Mouse (Mus musculus) heart, embryonic 11.5 days (tissue): ENCODE data around the gene Aldh8a1. TPM values are rescaled to one million over a fixed set of nuclear protein-coding genes. Genes with fewer than 3 reads are reported as not detected.

ENCODE experiments used
- ATAC-seq: fragments of 200-750 bp; cut with Nextera tagmentation; replicated peaks from 2 replicates; pipeline ENCODE4 v1.8.0; 2017; ENCODE audit warnings: moderate library complexity; ENCODE audit not compliant: insufficient number of reproducible peaks, low FRiP score, low TSS enrichment
- H3K27ac ChIP-seq: fragments of 300-500 bp; sonication (generic); 2 replicates; pipeline ENCODE4 v1.5.1; 2014; ENCODE audit warnings: mild to moderate bottlenecking, low read depth, low read length
- H3K27me3 ChIP-seq: fragments of 300-500 bp; sonication (generic); 2 replicates; pipeline ENCODE4 v1.6.1; 2014; ENCODE audit warnings: mild to moderate bottlenecking, low read length, mixed read lengths; ENCODE audit not compliant: control insufficient read depth, insufficient read depth
- H3K36me3 ChIP-seq: fragments of 300-500 bp; sonication (generic); 2 replicates; pipeline ENCODE4 v1.6.1; 2014; ENCODE audit warnings: mild to moderate bottlenecking, low read length, moderate library complexity, mixed read lengths; ENCODE audit not compliant: control insufficient read depth, insufficient read depth
- H3K4me1 ChIP-seq: fragments of 300-500 bp; sonication (generic); 2 replicates; pipeline ENCODE4 v1.6.1; 2014; ENCODE audit warnings: low read length; ENCODE audit not compliant: control insufficient read depth, insufficient read depth
- H3K4me2 ChIP-seq: fragments of 300-500 bp; sonication (generic); 2 replicates; pipeline ENCODE4 v1.6.1; 2014; ENCODE audit warnings: mild to moderate bottlenecking, moderate library complexity
- H3K4me3 ChIP-seq: fragments of 300-500 bp; sonication (generic); 2 replicates; pipeline ENCODE4 v1.5.1; 2014; ENCODE audit warnings: low read depth, low read length
- H3K9ac ChIP-seq: fragments of 300-500 bp; sonication (generic); 2 replicates; pipeline ENCODE4 v1.6.1; 2014; ENCODE audit warnings: mild to moderate bottlenecking, low read depth, low read length, moderate library complexity
- H3K9me3 ChIP-seq: fragments of 300-500 bp; sonication (generic); replicated peaks from 2 replicates; pipeline ENCODE4 v1.6.1; 2016; ENCODE audit warnings: low read length; ENCODE audit not compliant: control insufficient read depth
- WGBS: fragments of 180-500 bp; shearing (Covaris S2); extraction: QIAGEN DNeasy Blood & Tissue Kit; methylation state at CpG from one replicate; pipeline ENCODE4 v1.1.7; 2014; ENCODE audit not compliant: insufficient replicate concordance; 5-methylcytosine and 5-hydroxymethylcytosine counted together
- polyA plus RNA-seq: library from polyadenylated mRNA; unstranded; fragments of >200 nt; fragmentation: Nextera tagmentation; extraction: Ambion mirVana; gene quantifications from 2 replicates; pipeline ENCODE4 v1.2.1, GENCODE M21; 2014

Gene Aldh8a1
- polyA plus RNA-seq, 1 experiment from 2014 or later: 0.37 TPM

DNA sequence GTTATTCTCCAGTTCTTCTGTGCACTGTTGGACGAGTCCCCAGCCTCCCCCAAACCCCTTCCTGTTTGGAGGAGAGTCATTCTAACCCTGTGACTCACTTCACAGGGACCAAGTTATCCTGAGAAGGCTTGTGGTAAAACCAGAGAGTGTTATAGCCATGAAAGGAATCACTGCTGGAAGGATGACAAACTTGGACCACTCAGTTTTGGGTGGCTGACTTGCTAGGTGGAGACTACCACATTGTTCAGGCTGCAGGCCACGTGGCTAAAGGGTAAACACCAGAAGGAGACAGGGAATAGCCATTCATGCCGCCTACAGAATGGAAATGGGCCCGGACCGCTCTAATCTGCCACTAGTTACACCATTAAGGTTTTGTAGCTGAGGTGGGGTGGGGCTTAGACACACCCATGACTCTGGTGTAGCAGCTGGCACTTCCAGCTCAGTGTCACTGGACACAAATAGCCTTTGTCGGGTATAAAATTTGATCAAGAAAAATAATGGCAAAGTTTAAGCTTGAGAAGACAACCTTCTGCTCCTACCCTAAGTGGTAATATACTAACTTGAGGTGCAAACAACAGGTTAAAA lies 34.6 kb downstream of the Aldh8a1 start:
- Histone ChIP-seq H3K27me3 (no peaks in the 10 kb centered on the region), H3K36me3 (no peaks in the 10 kb centered on the region), H3K9me3 (no peaks in the 10 kb centered on the region), H3K4me3 (no peak overlapping the region), H3K27ac (no peak overlapping the region), H3K9ac (no peak overlapping the region), H3K4me2 (no peak overlapping the region), H3K4me1 (no peaks in the 10 kb centered on the region; the same call in 1 of the 2 replicates)
- no peak for ATAC-seq
- WGBS: 69% methylated on average over 6 of the region's 6 CpGs

GRCm38 (mm10) chr10:21415031-21415430 lies 37.9 kb downstream of the Aldh8a1 start:
- WGBS: 67% methylated on average over 4 of the region's 4 CpGs
- no peak overlapping the region for H3K4me3 ChIP-seq
- no peak overlapping the region for H3K9ac ChIP-seq
- no peak overlapping the region for H3K27ac ChIP-seq
- H3K9me3 ChIP-seq: no peaks in the 10 kb centered on the region
- H3K27me3 ChIP-seq: no peaks in the 10 kb centered on the region
- no peaks in the 10 kb centered on the region; the same call in 1 of the 2 replicates for H3K4me1 ChIP-seq
- ATAC-seq: no peak
- no peaks in the 10 kb centered on the region for H3K36me3 ChIP-seq
- no peak overlapping the region for H3K4me2 ChIP-seq

GRCm38 (mm10) chr10:21416184-21416583 lies 39.1 kb downstream of the Aldh8a1 start:
- Histone ChIP-seq H3K36me3 (no peaks in the 10 kb centered on the region), H3K27me3 (no peaks in the 10 kb centered on the region), H3K9me3 (no peaks in the 10 kb centered on the region), H3K27ac (no peak overlapping the region), H3K4me2 (no peak overlapping the region), H3K4me1 (no peaks in the 10 kb centered on the region; the same call in 1 of the 2 replicates), H3K9ac (no peak overlapping the region), H3K4me3 (no peak overlapping the region)
- 83% methylated on average over 5 of the region's 5 CpGs for WGBS
- ATAC-seq: no peak

DNA sequence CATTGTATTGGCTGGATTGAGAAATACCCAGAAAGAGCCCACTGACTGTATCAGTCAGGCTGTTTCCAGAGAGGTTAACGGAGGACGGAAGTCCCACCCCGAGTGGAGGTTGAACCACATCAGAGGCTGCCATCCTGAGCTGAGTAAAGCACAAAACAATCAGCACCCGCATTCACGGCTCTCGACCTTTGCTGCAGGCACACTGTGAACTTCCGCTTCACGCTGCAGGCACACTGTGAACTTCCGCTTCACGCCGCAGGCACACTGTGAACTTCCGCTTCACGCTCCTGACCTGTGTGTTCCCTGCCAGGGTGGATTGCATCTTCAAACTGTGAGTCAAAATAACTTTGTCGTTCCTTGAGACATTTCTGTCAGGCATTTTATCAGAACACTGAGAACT lies 42.1 kb downstream of the Aldh8a1 start:
- H3K36me3 ChIP-seq: no peaks in the 10 kb centered on the region
- H3K9me3 ChIP-seq: no peaks in the 10 kb centered on the region
- no peaks in the 10 kb centered on the region for H3K27me3 ChIP-seq
- H3K4me3 ChIP-seq: no peak overlapping the region
- no peaks in the 10 kb centered on the region; the same call in 1 of the 2 replicates for H3K4me1 ChIP-seq
- WGBS: 73% methylated on average over 14 of the region's 14 CpGs
- H3K4me2 ChIP-seq: no peak overlapping the region
- no peak overlapping the region for H3K9ac ChIP-seq
- no peak for ATAC-seq
- no peak overlapping the region for H3K27ac ChIP-seq

DNA sequence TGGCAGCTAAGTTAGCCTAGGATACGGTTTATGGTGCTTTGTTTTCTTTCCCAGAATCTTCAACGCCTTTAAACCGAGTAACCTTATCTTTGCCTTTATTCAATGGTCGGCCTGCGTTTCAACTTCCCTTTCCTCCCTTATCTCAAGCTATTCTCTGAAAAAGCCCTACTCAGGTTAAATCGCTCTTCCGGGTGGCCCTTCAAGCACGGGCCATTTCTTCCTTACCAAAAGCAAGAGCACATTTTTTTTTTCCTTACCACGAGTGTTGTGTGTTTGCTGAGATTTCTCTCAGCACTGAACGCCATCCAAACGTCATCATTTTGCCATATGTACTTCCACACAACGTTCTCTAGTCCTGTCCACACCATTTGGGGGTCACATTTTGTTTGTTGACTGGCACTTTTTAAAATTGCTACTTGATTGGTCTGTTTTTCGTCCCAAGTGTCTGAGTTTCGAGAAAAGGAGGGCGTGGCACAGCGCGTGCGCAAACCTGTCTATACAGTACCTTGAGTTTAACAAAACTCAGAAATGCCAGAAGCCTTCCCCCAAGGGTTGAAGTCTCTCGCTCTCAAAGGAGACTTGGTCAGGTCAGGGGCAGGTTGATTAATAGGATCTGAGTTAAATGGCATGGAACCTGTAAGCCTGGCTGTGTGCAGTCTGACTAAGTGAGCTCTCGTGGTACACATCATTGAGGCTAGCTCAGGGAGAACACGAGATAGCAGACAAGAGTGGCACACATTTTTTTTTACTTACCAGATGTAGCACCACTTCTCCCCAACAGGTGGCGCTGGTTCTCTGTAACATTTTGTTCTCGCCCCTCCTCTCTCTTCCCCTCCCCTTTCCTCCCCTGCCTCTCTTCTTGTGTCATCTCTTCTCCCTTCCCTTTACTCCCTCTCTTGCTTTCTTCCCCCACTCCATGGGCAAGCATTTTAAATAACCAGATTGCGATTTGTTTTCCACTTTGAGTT lies 43.6 kb downstream of the Aldh8a1 start:
- Histone ChIP-seq H3K4me2 (no peak overlapping the region), H3K9me3 (no peaks in the 10 kb centered on the region), H3K27me3 (no peaks in the 10 kb centered on the region), H3K27ac (no peak overlapping the region), H3K9ac (no peak overlapping the region), H3K36me3 (no peaks in the 10 kb centered on the region), H3K4me3 (no peak overlapping the region), H3K4me1 (no peaks in the 10 kb centered on the region; the same call in 1 of the 2 replicates)
- no peak; the same call in 1 of the 2 replicates for ATAC-seq
- 43% methylated on average over 24 of the region's 24 CpGs for WGBS

DNA sequence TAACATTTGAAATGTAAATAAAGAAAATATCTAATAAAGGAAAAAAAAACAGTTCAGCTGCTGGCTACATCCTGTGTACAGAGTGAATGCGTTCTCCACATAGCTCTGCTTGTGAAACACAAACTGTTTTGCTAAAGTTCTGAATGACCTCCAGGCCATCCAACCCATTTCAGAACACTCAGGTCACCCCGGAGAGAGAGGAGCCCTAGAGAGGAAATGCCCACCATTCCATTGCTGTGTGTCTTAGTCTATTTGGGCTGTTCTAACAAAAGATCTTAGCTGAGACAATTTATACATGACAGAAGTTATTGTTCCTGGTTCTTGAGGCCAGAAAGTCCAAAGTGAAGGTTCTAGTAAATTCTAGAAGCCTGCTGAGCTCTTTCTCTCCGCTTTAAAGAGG lies 49.4 kb downstream of the Aldh8a1 start:
- Histone ChIP-seq H3K27me3 (no peaks in the 10 kb centered on the region), H3K4me2 (no peak overlapping the region), H3K27ac (no peak overlapping the region), H3K36me3 (no peaks in the 10 kb centered on the region), H3K4me3 (no peak overlapping the region), H3K9ac (no peak overlapping the region), H3K9me3 (no peaks in the 10 kb centered on the region), H3K4me1 (no peaks in the 10 kb centered on the region)
- no peak for ATAC-seq
- WGBS: 62% methylated on average over 3 of the region's 3 CpGs

DNA sequence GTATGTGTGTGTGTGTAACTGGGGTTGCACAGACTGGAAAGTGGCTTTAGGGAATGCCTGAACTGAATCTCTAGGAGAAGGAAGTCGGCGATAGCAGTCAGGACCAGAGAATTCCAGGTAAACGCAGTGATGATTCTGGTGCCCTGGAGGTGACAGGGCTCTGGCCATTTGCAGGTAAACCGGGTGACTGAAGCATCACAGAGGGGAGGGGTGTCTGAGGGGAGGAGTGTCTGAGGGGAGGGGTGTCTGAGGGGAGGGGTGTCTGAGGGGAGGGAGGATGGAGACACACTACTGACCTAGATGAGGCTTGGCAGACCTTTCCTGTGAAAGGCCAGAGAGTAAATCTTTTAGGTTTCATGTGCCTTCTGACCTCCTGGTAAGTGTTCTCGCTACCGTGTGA lies 50.9 kb downstream of the Aldh8a1 start:
- ATAC-seq: no peak
- Histone ChIP-seq H3K4me2 (no peak overlapping the region), H3K4me1 (no peaks in the 10 kb centered on the region), H3K27me3 (no peaks in the 10 kb centered on the region), H3K4me3 (no peak overlapping the region), H3K36me3 (no peaks in the 10 kb centered on the region), H3K27ac (no peak overlapping the region), H3K9ac (no peak overlapping the region), H3K9me3 (no peaks in the 10 kb centered on the region)
- WGBS: 63% methylated on average over 6 of the region's 6 CpGs

GRCm38 (mm10) chr10:21439268-21439667 lies 62.2 kb downstream of the Aldh8a1 start:
- WGBS: 93% methylated on average over 1 of the region's 1 CpGs
- Histone ChIP-seq H3K27me3 (no peaks in the 10 kb centered on the region), H3K4me3 (no peak overlapping the region), H3K4me1 (peaks cover 25% of the 10 kb centered on the region), H3K27ac (no peak overlapping the region), H3K4me2 (no peak overlapping the region), H3K36me3 (no peaks in the 10 kb centered on the region), H3K9ac (no peak overlapping the region), H3K9me3 (no peaks in the 10 kb centered on the region)
- ATAC-seq: no peak
